Mouse (Mus musculus) lung, postnatal 25 days (tissue): ENCODE results near the gene Adamts15.

ENCODE experiments used
- DNase-seq: peaks from one replicate; pipeline ENCODE4 v3.0.0; 2022; ENCODE audit warnings: low spot score

Gene Adamts15

GRCm38 (mm10) chr9:30879947-30880273 lies 42.3 kb downstream of the Adamts15 start:
- no peak for DNase-seq

- no peak for DNase-seq
Measured at GRCm38 (mm10) chr9:30879248-30879946, 42.9 kb downstream of the Adamts15 start.

GRCm38 (mm10) chr9:30876552-30876951 lies 45.7 kb downstream of the Adamts15 start:
- no peak for DNase-seq

- DNase-seq = no peak
Measured at GRCm38 (mm10) chr9:30855837-30856236, 66.4 kb downstream of the Adamts15 start.

GRCm38 (mm10) chr9:30851841-30852240 lies 70.4 kb downstream of the Adamts15 start:
- DNase-seq = no peak

- DNase-seq = no peak
Measured at GRCm38 (mm10) chr9:30849951-30850350, 72.3 kb downstream of the Adamts15 start.

GRCm38 (mm10) chr9:30849444-30849843 lies 72.8 kb downstream of the Adamts15 start:
- DNase-seq = no peak
